Mouse (Mus musculus): Measurements from ENCODE around the gene Rnf144a.

DNA sequence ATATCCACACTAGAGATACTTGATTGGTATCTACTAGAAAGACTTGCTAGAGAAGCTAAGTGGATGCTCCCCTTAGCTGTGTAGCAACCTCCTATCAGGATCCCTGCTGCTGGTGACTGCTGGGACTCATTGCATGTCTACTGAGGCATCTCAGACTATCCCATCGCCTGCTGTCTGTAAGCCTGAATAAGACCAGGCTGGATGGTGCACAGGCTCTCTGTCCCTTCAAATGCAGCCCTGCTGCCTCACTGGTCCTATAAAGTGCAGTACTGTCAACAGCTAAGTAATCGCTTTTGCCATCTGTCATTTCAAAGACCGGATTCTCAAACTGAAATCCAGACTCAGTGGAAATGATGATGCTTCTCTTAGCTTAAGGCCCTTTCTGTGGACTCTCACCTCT is 129.6 kb downstream of the Rnf144a start:
- TF ChIP-seq CTCF (IDR thresholded peaks at IDR 0.05; ENCODE audit: extremely low read depth, insufficient read depth, low read length) (no peak), POLR2A (IDR thresholded peaks at IDR 0.05; ENCODE audit: extremely low read depth, insufficient read depth, low read length) (no peak)
